Mouse (Mus musculus): Measurements from ENCODE around the gene Bbx. TPM values are rescaled to one million over a fixed set of nuclear protein-coding genes. Genes with fewer than 3 reads are reported as not detected.

Gene Bbx
- polyA plus RNA-seq, 2 experiments = 1.8 to 3.4 TPM

DNA sequence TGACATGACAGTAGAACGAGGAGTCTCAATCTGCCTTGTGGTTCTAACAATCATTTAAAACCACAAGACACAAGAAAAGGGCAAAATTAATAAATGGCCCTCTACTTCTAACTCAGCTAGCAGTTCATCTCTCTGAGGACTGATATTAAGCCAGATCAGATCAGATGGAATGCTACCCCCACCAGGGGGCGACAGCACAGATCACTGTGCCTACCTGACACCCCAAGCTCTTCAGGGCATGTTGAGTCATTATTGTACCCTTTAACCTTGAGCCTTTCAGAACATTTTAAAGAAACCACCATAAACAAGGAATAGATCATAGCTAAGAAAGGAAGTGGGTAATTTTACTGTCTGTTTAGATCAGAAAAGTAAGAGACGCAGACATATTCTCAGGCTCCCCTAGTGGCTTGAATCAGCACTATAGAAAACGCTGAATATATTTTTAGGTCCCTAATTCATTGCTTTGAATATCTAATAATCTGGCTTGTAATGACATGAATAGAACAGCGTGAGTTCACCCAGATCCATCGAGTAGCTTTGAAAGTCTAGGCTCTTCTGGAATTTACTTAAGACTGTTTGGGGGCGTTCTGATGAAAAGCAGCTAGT lies 230.5 kb downstream of the Bbx start:
- no peak overlapping the region for H3K9ac ChIP-seq (replicated peaks)
- no peaks in the 10 kb centered on the region for H3K9me3 ChIP-seq (ENCODE audit: control insufficient read depth, low read length)
- H3K4me2 ChIP-seq (ENCODE audit: low read depth) = no peak overlapping the region
- ATAC-seq (ENCODE audit: insufficient read depth) (no peak), DNase-seq (ENCODE audit: low read depth in 3 of 3, low spot score in 3 of 3) (peak in 1 of 3 experiments; percentile 6)
- no peak overlapping the region for H3K27ac ChIP-seq
- TF ChIP-seq CTCF (IDR thresholded peaks at IDR 0.05; ENCODE audit: low read depth) (peak; percentile 67), EP300 (IDR thresholded peaks at IDR 0.05; ENCODE audit: low read depth) (no peak)
- no peaks in the 10 kb centered on the region for H3K27me3 ChIP-seq (ENCODE audit: control insufficient read depth, insufficient read depth, low read length)
- H3K36me3 ChIP-seq (replicated peaks; ENCODE audit: control insufficient read depth, insufficient read depth, low read depth) = no peaks in the 10 kb centered on the region
- 71% methylated on average over 7 of the region's 7 CpGs for WGBS (ENCODE audit: insufficient replicate concordance)
- H3K4me3 ChIP-seq (ENCODE audit: insufficient read depth in 1 of 2, low read depth in 2 of 2, low read length in 2 of 2) = no peak overlapping the region
- H3K4me1 ChIP-seq (replicated peaks; ENCODE audit: control insufficient read depth in 2 of 2, insufficient read depth in 2 of 2, low read length in 1 of 2) = no peaks in the 10 kb centered on the region

DNA sequence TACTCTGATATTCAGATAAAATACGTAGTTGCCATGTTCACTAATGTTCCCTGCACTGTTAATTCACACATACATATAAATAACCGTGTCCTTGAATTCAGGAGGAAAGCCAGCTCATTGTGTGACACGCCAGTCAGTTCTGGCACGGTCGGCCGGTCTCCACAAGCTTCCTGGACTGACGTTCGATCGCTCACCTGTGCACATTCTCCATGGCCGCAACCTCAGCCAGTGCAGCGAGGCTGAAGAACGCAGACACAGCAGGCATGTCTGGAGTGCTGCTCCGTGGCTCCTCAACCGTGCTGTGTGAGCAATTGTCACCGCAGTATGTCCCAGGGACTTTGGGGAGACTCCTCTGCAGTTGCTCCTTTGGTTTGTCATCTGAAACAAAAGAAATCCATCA lies 232.0 kb downstream of the Bbx start:
- 80% methylated on average over 15 of the region's 15 CpGs for WGBS (ENCODE audit: insufficient replicate concordance)
- ATAC-seq (ENCODE audit: insufficient read depth) = no peak
- no peaks in the 10 kb centered on the region for H3K4me1 ChIP-seq (replicated peaks; ENCODE audit: control insufficient read depth in 2 of 2, insufficient read depth in 2 of 2, low read length in 1 of 2)
- no peak overlapping the region for H3K4me2 ChIP-seq (ENCODE audit: low read depth)
- H3K27me3 ChIP-seq (ENCODE audit: control insufficient read depth, insufficient read depth, low read length) = no peaks in the 10 kb centered on the region
- H3K9me3 ChIP-seq (ENCODE audit: control insufficient read depth, low read length) = no peaks in the 10 kb centered on the region
- no peak overlapping the region for H3K9ac ChIP-seq (replicated peaks)
- DNase-seq (ENCODE audit: low read depth in 3 of 3, low spot score in 3 of 3) = no peak
- no peaks in the 10 kb centered on the region for H3K36me3 ChIP-seq (replicated peaks; ENCODE audit: control insufficient read depth, insufficient read depth, low read depth)
- H3K4me3 ChIP-seq (ENCODE audit: insufficient read depth in 1 of 2, low read depth in 2 of 2, low read length in 2 of 2) = no peak overlapping the region
- H3K27ac ChIP-seq = no peak overlapping the region
- TF ChIP-seq CTCF (IDR thresholded peaks at IDR 0.05; ENCODE audit: low read depth) (no peak), EP300 (IDR thresholded peaks at IDR 0.05; ENCODE audit: low read depth) (no peak)

DNA sequence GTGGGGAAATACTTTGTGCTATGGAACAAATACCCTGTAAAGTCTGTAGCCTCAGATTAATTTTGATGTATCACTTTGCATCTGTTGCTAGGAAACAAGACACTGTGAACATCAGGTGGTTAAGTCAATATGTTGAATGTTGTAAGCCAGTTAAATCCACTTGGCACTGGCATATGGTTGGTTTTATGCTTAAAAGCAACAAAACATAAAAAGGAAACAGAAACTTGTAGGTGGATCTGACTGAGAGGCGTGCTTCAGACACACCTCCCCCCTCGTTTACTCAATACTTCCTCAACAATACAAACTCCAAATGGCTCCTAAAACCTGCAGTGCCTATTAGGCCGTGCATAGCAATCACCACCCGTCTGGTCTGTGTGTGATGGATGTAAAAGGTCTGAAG lies 236.1 kb downstream of the Bbx start:
- Histone ChIP-seq H3K4me1 (replicated peaks; ENCODE audit: control insufficient read depth in 2 of 2, insufficient read depth in 2 of 2, low read length in 1 of 2) (no peaks in the 10 kb centered on the region), H3K4me2 (ENCODE audit: low read depth) (no peak overlapping the region), H3K9ac (replicated peaks) (no peak overlapping the region), H3K27me3 (ENCODE audit: control insufficient read depth, insufficient read depth, low read length) (no peaks in the 10 kb centered on the region), H3K9me3 (ENCODE audit: control insufficient read depth, low read length) (no peaks in the 10 kb centered on the region), H3K36me3 (replicated peaks; ENCODE audit: control insufficient read depth, insufficient read depth, low read depth) (no peaks in the 10 kb centered on the region), H3K4me3 (ENCODE audit: insufficient read depth in 1 of 2, low read depth in 2 of 2, low read length in 2 of 2) (no peak overlapping the region), H3K27ac (no peak overlapping the region)
- no peak for DNase-seq (ENCODE audit: low read depth in 3 of 3, low spot score in 3 of 3)
- WGBS (ENCODE audit: insufficient replicate concordance) = 52% methylated on average over 4 of the region's 4 CpGs
- TF ChIP-seq CTCF (IDR thresholded peaks at IDR 0.05; ENCODE audit: low read depth) = no peak
- no peak for TF ChIP-seq EP300 (IDR thresholded peaks at IDR 0.05; ENCODE audit: low read depth)
- no peak for ATAC-seq (ENCODE audit: insufficient read depth)

DNA sequence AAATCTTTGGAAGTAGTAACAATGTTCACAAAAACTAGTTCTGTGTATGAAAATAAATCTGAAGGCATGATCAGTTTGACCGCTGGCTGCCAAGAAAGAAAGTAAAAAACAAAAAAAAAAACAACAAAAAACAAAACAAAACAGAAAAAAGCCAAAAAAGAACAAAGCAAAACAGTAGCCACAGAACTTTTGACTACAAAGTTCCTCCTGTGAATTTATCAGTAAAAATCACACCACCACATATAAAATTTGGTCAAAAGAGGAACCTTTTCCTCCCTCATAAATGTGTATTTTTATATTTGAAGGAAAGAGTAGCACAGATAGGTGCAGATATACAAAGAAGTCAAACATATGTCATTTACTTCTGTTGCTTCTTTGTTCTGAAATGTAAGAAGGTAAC lies 239.6 kb downstream of the Bbx start:
- Histone ChIP-seq H3K36me3 (replicated peaks; ENCODE audit: control insufficient read depth, insufficient read depth, low read depth) (no peaks in the 10 kb centered on the region), H3K9me3 (ENCODE audit: control insufficient read depth, low read length) (no peaks in the 10 kb centered on the region), H3K9ac (replicated peaks) (no peak overlapping the region), H3K27ac (no peak overlapping the region), H3K4me2 (ENCODE audit: low read depth) (no peak overlapping the region), H3K27me3 (ENCODE audit: control insufficient read depth, insufficient read depth, low read length) (no peaks in the 10 kb centered on the region), H3K4me1 (replicated peaks; ENCODE audit: control insufficient read depth in 2 of 2, insufficient read depth in 2 of 2, low read length in 1 of 2) (no peaks in the 10 kb centered on the region), H3K4me3 (ENCODE audit: insufficient read depth in 1 of 2, low read depth in 2 of 2, low read length in 2 of 2) (no peak overlapping the region)
- no peak for TF ChIP-seq CTCF (IDR thresholded peaks at IDR 0.05; ENCODE audit: low read depth)
- TF ChIP-seq EP300 (IDR thresholded peaks at IDR 0.05; ENCODE audit: low read depth) = no peak
- DNase-seq (ENCODE audit: low read depth in 3 of 3, low spot score in 3 of 3) (no peak), ATAC-seq (ENCODE audit: insufficient read depth) (no peak)
- 64% methylated on average over 1 of the region's 1 CpGs for WGBS (ENCODE audit: insufficient replicate concordance)

DNA sequence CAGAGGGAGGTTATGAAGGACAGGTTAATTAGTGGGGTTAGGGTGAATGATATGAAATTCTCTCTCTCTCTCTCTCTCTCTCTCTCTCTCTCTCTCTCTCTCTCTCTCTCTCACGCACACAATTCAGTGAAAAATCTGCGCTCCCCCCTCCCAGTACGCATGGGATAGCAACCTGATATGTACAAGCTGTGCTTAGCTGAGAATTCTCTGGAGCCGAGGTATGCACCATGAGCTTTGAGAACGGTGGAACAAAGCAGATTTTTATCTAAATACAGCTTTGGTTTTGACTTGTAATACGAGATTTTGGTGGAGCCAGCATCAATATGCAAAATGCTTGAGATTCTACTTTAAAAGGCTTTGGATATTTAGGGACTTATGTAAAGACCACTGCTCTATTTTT lies 243.1 kb downstream of the Bbx start:
- DNase-seq (ENCODE audit: low read depth in 3 of 3, low spot score in 3 of 3) (no peak), ATAC-seq (ENCODE audit: insufficient read depth) (no peak)
- TF ChIP-seq EP300 (IDR thresholded peaks at IDR 0.05; ENCODE audit: low read depth) (no peak), CTCF (IDR thresholded peaks at IDR 0.05; ENCODE audit: low read depth) (no peak)
- no peaks in the 10 kb centered on the region for H3K36me3 ChIP-seq (replicated peaks; ENCODE audit: control insufficient read depth, insufficient read depth, low read depth)
- no peaks in the 10 kb centered on the region for H3K9me3 ChIP-seq (ENCODE audit: control insufficient read depth, low read length)
- H3K4me1 ChIP-seq (replicated peaks; ENCODE audit: control insufficient read depth in 2 of 2, insufficient read depth in 2 of 2, low read length in 1 of 2) = 0 out of 4 replicates have a peak, but pooled peaks cover 0 to 3% of the 10 kb centered on the region in 2 experiments
- H3K27me3 ChIP-seq (ENCODE audit: control insufficient read depth, insufficient read depth, low read length) = no peaks in the 10 kb centered on the region
- no peak overlapping the region for H3K9ac ChIP-seq (replicated peaks)
- H3K27ac ChIP-seq = no peak overlapping the region
- no peak overlapping the region for H3K4me3 ChIP-seq (ENCODE audit: insufficient read depth in 1 of 2, low read depth in 2 of 2, low read length in 2 of 2)
- no peak overlapping the region for H3K4me2 ChIP-seq (ENCODE audit: low read depth)
- WGBS (ENCODE audit: insufficient replicate concordance) = 56% methylated on average over 6 of the region's 6 CpGs

Measured in liver, embryonic 14.5 days (tissue).